Mouse (Mus musculus) heart, postnatal 25 days (tissue): ENCODE results near the gene Ptprr. TPM values are rescaled to one million over a fixed set of nuclear protein-coding genes. Genes with fewer than 3 reads are reported as not detected.

Experiments
- DNase-seq: peaks from one replicate; pipeline ENCODE4 v3.0.0; 2022; ENCODE audit warnings: low spot score
- intact Hi-C: fragments of 180-260 bp; cut with DNase I; formaldehyde crosslinking; loops from one replicate; pipeline ENCODE4 v1.15.1; 2025
- total RNA-seq, 2 experiments: library from RNA; stranded (reverse); gene quantifications; 2 replicates each; pipeline ENCODE4 v1.2.3; 2021

Gene Ptprr
- total RNA-seq = 1 to 10 TPM; 1.8 to 2.1 TPM

DNA sequence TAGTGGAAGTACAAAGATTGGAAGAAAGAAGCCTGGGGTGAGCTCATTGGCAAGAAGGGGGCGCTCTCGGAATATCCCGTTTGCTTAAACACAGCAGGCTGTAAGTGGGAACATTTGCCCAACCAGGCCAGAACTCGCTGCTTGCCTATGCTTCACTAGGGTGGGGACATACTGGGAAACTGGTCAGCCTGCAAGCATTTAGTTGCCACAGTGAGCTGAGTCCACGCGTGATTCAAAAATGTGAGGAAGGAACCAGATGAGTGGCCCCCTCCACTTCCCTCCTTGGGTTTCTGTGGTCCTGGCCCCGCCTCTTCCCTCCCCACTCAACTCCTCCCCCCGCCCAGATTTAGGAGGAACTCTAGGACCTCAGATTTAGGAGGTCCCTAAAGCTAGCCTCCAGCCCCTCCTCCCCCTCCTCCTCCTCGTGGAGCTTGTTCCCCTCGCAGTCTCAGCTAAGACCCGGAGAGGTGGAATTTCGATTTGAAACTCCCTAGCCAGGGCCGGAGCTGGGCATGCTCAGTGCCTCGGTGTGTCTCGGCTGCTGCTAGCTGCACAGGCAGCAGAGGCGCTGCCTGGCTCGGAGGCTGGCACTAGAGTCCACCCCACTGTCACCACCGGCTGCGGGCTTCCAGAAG is at the start of gene Ptprr:
Ptprr (plus strand) TSS at position 369 of the 635 bp plus-strand sequence.
- intact Hi-C loops = no loop called here
- DNase-seq = no peak

DNA sequence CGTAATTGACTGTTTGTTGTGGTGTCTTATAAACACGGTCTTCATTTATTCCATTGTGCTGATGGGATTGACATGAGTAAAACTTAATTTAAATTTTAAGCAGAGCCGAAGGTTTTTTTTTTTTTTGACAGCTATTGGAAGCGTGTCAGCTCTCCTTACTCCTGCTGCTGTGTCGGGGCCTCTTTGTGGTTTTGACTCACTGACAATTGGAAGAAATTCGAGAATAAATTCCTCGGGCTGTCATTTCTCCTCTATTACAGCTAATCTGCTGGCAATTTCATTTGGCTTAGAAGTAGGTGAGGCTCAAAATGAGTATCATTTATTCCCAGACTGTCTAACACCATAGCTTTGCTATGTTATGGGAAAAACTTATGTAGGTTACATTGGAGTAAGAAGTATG is 41.7 kb upstream of the Ptprr start:
- intact Hi-C loops = no loop called here
- no peak for DNase-seq

DNA sequence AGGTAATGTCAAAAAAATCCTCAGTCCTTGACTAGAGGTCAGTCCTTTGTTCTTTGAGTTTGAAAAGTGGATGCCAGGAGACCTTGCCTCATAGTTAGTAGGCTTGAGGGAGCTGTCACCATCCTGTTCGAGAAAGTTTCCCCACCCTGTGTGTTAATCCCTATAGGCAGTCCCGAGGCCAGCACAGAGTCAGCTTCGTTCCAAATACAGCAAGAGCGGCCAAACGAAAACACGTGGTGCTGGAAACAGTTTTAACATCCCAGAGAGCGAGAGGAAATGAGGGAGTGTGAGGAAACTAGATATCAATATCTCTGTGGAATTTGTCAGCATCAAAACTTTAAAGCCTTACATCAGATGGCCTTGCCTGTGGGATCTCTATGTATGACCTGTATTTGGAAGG is 39.0 kb upstream of the Ptprr start:
- intact Hi-C loops = no loop called here
- DNase-seq = peak; percentile 4

DNA sequence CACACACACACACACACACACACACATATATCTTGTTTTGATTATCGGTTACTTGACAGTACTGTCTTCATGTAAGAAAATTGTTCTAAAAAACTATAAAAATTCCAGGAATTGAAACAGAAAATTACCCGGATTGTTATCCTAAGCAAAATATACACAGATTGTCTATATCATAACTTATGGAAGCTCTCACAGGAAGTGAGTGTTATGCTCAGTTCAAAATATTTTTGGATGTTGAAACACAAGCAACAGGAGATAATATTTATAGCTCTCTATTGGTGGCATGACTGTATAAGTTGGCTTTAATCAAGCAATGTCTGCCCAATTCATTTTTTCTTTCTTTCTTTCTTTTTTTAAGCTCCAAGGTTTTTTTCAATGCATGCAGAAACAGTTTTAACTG is 38.0 kb upstream of the Ptprr start:
- intact Hi-C loops = no loop called here

DNA sequence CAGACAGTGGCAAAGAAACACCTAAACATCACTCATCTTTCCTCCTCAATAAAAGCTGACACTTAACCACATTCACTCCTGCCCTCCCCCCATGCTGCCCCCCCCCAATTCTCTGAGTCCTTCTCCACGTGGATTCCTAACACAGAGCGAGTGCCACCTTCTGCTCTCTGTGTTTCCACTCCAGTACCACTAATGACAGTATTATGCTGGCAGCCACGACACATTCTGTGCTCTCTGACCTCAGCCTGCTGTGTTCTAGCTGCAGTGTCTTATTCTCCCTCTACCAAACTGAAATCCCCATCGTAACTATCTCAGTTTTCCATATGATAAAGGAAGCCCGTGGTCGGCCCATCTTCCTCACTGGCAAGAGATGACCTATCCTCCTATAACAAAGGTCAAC is 33.7 kb upstream of the Ptprr start:
- no peak for DNase-seq
- intact Hi-C loops = no loop called here

More for the DNA sequence above, 38.0 kb upstream of the Ptprr start:
- DNase-seq = no peak

DNA sequence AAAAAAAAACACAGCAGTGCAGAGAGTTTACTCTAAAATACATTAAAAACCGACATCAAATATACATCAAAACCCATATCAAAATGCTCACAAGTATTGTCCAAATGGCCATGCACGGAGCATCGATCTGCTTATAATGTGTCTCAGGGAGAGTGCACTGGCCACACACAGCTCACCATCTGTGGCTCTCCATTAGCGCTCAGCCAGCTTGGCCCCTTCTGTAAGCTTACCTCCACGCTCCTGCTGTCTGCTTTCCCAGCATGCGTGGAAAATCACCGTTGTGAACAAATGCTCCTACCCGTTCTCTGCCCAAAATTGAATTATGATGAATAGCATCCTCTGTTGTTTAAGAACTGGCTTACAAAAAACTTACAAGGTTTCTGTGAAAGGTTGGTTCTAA is 16.2 kb upstream of the Ptprr start:
- intact Hi-C loops = no loop called here
- DNase-seq = no peak

DNA sequence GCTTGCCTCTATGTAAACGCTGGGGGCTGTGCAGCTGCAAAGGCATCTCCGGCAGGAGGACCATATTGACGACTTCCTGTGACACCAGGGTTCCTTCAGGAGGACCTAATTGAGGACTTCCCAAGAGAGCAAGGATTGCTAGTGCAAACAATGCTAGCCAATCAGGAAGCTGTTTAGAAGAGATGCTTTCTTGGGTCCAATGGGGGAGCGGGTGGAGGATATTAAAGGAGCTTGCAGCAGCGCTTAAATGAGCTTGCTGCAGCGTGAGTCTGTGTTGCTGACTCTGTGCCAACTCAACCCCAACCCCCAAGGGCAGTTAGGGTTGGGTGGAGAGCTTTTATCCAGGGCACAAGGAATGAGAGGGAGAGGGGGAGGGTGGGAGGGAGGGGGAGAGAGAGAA is 11.3 kb upstream of the Ptprr start:
- no peak for DNase-seq
- intact Hi-C loops = no loop called here

DNA sequence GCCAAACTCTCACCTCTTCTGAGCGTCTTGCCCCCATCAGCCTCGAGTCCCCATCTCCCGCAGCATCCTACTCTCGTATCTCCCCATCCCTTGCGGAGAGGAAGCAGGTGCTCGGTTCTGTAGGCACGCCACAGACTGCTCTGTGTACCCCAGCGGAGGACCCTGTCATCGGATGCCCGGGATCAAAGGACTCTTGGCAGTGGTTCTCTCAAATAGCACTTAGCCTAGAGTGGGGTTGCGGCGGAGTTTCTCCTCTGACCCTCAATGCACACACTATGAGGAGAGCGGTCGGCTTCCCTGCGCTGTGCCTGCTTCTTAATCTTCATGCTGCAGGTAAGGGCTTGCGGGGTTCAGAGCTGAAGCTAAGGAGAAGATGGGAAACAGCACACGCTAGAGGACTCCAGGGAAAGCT is 473 bp downstream of the Ptprr start:
- intact Hi-C loops = no loop called here
- DNase-seq = no peak

DNA sequence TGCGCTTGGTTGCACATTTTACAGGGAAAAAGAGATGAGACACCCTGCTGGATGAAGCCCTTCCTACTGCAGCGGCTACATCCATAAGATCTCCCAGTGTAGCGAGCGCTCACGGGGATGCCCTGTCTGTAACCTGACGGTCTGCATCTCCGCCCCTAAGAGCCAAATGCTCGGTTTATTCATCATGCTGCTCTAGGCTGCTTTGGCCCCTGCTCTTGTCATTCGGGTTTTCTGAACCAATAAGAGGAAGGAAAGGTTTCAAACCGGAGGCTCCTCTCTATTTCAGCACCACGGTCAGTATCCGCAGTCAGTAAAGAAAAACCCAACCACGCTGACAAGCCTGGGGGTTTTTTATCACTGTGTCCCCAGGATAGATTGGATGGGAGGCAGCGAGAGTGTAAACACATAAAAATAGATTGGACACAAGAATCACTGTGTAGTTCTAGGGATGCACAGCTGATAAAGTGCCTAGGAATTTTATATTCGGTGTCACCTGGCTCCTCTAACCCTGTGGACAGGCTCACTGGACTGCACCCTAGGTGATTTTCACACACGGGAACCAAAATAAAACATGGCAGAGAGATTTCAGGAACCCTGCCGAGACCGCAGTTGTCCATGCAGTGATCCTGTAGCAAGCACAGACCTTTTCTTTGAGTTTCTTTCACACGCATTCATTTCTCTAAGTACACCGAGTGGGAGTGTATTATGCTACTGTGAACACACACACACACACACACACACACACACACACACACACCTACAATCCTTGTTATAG is 1.3 kb downstream of the Ptprr start:
- no peak for DNase-seq
- intact Hi-C loops = no loop called here

DNA sequence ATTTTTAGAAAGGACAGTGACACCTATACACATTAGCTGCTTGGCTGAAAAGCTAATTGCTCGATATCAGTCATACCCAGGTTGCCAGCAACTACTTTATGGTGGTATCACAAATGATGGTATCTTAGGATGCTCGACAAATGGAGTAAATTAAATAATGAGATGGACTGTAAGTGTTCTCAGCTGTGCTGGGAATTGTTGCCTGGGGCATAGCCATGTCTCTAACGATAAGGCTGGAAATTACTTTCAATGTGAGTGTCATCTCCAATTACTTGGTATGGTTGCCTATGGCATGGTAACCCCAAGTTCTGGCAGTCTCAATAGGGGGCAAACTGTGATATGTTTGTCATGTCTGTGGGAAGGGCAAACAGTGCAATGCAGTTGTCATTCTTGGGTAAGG is 3.1 kb downstream of the Ptprr start:
- DNase-seq = no peak
- intact Hi-C loops = no loop called here

DNA sequence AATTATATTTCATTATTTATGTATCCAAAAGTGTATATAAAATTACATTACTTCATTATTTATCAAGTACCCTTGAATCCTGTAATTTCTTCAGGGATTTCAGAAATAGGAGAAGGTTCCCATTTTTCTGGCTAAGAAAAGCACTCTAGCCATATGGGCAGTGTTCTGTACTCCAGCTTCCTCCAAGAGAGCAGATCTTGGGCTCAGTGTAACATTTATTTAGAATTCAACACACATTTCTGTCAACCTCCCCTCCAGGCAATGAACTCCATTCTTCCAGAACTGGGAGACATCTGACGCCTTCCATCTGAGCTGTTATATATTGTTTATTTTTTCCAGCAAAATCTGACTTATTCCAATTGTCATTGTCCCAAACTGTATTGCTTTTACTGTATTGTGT is 20.1 kb downstream of the Ptprr start:
- intact Hi-C loops = no loop called here
- DNase-seq = no peak

DNA sequence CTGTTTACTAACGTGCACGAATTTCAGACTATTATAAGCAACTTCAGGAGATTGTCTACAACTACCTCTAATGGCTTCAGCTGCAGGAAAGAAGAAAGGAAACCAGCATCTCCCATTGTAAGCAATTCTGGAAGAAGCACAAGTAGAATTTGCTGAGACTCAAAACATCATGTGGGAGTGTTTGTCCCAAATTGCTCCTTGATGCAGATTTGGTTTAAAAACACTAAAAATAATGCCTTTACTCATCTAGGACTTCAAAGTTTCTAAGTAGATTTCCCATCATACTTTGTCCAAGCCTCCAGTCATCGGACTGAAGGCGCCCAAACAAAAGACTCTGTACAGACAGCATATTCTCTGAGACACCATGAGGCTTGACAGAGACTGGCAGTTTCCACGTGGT is 57.9 kb downstream of the Ptprr start:
- DNase-seq = no peak
- intact Hi-C loops = no loop called here

DNA sequence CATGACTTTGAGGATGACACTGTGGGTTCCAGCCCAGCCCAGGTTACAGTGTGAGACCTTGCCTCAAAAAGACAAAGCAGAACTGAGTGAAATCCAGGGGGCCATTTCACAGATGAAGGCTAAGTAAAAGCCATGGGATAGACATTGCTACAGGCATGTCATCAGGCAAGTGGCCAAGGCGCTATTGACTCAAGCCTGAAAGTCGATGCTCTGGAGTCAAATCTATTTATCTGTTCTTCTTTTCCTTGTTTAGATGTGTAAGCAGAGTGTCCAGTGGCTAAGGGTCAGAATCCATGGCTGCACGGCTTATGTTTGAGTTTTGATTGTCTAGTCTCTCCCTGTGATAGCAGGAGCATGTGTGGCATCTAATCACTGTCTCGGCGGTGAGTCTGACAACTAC is 60.6 kb downstream of the Ptprr start:
- no peak for DNase-seq
- intact Hi-C loops = no loop called here

DNA sequence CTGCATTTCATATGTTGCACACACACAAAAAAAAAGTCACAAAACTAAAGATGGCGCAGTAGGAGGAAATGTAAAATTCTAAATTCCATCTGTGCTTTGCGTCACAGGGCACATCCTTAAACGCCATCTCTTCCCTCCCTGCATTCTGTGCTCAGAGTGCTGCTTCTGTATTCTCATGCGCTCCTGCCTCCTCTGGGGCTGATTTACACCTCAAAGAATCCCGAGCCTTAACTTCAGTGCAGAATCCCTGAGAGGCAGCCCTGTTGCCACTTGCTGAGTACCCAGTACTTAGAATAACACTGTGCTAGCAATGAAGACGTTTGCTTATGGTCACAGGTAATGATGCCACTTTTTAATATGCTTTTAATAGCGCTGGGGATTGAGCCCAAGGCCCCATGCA is 61.4 kb downstream of the Ptprr start:
- no peak for DNase-seq
- intact Hi-C loops = no loop called here

DNA sequence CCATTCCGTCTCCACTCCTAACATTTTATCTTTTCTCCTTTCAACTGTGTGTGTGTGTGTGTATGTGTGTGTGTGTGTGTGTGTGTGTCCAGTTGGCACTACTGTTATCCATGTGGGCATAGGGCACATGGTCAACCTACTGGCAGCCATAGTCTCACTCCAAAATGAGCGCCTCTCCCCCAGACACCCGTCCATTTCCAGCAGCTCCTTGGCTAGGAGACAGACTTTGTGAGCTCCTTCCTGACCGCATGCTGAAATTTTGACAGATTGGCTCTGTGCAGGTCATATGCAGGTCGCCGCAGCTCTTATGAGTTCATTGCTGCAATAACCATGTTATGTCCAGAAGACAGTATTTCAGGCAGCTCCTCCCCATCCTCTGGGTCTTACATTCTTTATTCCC is 62.8 kb downstream of the Ptprr start:
- intact Hi-C loops = no loop called here

DNA sequence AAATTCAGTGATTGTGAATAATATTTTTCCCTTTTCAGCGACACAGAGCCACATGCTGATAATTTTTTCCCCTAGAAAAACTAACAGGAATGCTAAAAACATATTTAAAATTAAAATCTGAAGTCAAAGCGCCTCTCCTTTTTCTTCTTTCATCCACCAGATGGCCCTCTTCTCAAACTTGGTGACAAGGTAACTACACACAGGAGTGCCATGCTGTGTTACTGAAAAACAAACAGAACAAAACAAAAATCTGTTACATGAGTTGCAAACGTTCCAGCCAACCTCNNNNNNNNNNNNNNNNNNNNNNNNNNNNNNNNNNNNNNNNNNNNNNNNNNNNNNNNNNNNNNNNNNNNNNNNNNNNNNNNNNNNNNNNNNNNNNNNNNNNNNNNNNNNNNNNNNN is 66.0 kb downstream of the Ptprr start:
- intact Hi-C loops = loop anchor here (1.0 kb wide), 1 partner anchor 113 kb away; no protein-coding TSS in a partner anchor
- DNase-seq = no peak

More for the DNA sequence above, 62.8 kb downstream of the Ptprr start:
- no peak for DNase-seq

DNA sequence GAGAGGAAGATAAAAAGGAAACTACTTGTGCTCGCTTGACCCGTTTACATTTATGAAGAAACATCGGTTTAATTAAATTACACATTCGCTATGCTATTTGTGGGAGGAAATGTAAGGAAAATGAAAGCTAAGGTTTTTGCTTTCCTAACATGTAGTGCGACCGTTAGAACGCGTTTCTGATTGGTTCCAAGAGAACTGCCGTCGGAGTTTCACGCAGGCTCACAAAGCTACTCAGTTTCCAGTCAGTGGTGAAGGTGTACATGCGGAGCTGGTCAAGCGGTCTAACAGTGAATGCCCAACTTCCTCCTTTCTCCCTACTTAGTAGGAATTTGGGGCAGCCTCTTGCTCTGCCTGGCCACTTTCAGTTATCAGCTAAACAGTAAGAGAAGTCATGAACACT is 78.5 kb downstream of the Ptprr start:
- intact Hi-C loops = no loop called here
- no peak for DNase-seq

DNA sequence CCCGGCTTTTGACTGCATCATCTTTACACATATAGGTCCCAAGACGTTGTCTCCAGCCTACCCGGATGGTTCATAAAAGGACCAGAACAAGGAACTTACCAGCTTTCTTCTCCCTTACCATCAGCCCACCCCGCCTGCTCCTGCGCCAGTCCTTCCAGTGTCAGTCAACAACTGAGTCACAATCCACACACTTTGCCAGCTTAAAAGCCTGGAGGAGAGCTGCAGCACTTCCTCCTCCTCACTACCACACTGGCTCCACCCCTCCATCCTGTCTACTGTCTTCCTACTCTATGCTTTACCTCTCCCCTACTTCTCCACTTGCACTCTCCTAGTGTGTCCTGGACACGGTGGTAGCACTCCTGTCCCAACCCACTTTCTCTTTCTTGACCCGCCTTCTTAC is 80.5 kb downstream of the Ptprr start:
- DNase-seq = no peak
- intact Hi-C loops = no loop called here

DNA sequence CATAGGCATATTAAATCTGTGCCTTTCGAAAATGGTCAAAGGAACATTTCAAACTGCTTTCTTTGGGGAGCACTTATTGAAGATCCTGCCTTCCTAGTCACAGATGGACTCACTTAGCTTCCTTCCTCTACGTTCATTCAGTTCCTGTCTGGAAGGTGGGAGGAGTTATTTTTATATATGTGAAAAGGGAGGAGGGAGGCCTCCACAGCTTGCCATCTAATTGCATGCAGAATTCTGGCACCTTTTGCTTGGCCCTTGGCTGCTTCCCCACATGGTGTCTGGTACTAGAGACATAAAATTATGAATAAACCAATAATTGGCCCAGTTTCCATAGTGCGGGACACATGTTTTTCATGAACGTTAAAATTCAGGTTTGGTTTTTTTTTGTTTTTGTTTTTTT is 90.2 kb downstream of the Ptprr start:
- intact Hi-C loops = no loop called here
- DNase-seq = no peak

DNA sequence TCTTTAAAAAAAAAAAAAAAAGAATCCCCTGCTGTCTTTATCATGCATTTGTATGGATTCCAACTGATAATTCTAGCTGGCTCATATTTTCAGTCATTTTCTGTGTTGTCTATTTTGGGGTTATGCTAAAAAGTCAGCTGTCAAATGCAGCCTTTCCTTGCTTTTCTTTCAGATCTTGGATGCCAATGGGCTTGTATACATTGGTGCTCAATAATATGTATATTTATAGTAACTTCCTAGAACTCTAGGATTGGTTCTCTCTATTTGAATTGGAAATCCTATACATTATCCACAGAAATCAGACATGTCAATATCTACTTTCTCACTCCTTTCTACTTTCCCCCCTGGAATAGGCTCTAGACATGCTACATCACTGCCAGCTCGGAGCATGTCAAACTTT is 90.7 kb downstream of the Ptprr start:
- intact Hi-C loops = no loop called here
- no peak for DNase-seq

DNA sequence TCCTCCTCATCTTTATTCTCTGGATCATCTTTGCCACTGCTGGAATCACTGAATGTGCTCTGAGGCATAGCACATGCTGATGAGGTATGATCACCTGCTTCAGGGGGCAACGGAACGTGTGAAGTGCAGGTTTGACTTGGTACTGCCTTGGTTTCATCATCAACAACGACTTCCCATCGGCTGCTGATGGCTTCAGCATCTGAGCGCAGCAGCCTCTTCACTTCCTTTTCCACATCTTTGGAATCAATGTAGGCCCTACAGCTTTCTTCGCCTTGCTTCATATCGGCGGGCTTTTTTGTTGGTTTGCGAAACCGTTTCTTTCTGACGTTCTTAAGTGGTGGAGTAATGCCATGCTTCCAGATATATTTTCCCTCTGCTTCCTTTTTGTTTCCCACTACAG is 94.9 kb downstream of the Ptprr start:
- no peak for DNase-seq
- intact Hi-C loops = no loop called here
